Mouse (Mus musculus): ENCODE results near the gene Rbfox3. TPM values are rescaled to one million over a fixed set of nuclear protein-coding genes. Genes with fewer than 3 reads are reported as not detected.

Gene Rbfox3
- polyA plus RNA-seq, 1 experiment from 2014 or later: 54.9 TPM

- H3K4me1 ChIP-seq (ENCODE audit: control insufficient read depth, insufficient read depth, low read length): peaks cover 26% of the 10 kb centered on the region
- no peak overlapping the region for H3K27ac ChIP-seq (ENCODE audit: low read length)
- no peaks in the 10 kb centered on the region for H3K36me3 ChIP-seq (ENCODE audit: control insufficient read depth, insufficient read depth, low read length)
- no peak overlapping the region for H3K4me3 ChIP-seq (ENCODE audit: low read depth, low read length)
- no peak overlapping the region for H3K4me2 ChIP-seq (ENCODE audit: low read length)
- WGBS: 47% methylated on average over 8 of the region's 8 CpGs
- no peaks in the 10 kb centered on the region for H3K27me3 ChIP-seq (ENCODE audit: control insufficient read depth, insufficient read depth, low read depth, low read length)
- H3K9ac ChIP-seq (ENCODE audit: low read depth, low read length): no peak overlapping the region
- no peaks in the 10 kb centered on the region for H3K9me3 ChIP-seq (replicated peaks; ENCODE audit: control insufficient read depth, low read length, poor library complexity, severe bottlenecking)
- no peak for ATAC-seq
Observed at GRCm38 (mm10) chr11:118607927-118608326, 303.5 kb downstream of the Rbfox3 start.

DNA sequence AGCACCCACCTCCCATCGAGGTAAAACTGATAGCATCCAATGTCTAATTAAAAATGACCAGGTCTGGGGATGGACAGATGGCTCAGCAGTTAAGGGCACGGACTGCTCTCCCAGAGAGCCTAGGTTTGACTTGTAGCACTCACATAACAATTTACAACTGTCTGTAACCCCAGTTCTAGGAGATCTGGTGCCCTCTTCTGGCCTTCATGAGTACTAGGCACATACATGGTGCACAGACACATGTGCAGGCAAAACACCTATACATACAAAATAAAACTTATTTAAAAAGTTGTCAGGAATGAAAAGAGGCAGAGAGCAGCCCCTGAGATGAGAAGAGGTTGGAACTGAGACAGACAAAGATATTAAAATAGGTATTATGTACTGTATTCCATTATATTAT lies 305.8 kb downstream of the Rbfox3 start:
- WGBS: 88% methylated on average over 2 of the region's 2 CpGs
- no peaks in the 10 kb centered on the region for H3K36me3 ChIP-seq (ENCODE audit: control insufficient read depth, insufficient read depth, low read length)
- no peaks in the 10 kb centered on the region for H3K27me3 ChIP-seq (ENCODE audit: control insufficient read depth, insufficient read depth, low read depth, low read length)

GRCm38 (mm10) chr11:118604206-118604605 lies 307.2 kb downstream of the Rbfox3 start:
- Histone ChIP-seq H3K27ac (ENCODE audit: low read length) (no peak overlapping the region), H3K36me3 (ENCODE audit: control insufficient read depth, insufficient read depth, low read length) (no peaks in the 10 kb centered on the region), H3K4me3 (ENCODE audit: low read depth, low read length) (no peak overlapping the region), H3K4me2 (ENCODE audit: low read length) (no peak overlapping the region), H3K4me1 (ENCODE audit: control insufficient read depth, insufficient read depth, low read length) (peaks cover 37% of the 10 kb centered on the region), H3K9ac (ENCODE audit: low read depth, low read length) (no peak overlapping the region), H3K9me3 (replicated peaks; ENCODE audit: control insufficient read depth, low read length, poor library complexity, severe bottlenecking) (no peaks in the 10 kb centered on the region), H3K27me3 (ENCODE audit: control insufficient read depth, insufficient read depth, low read depth, low read length) (no peaks in the 10 kb centered on the region)
- WGBS: 56% methylated on average over 6 of the region's 6 CpGs
- 0 out of 2 replicates have a peak, but pooled peaks have one; percentile 21 for ATAC-seq

More for the DNA sequence above, 305.8 kb downstream of the Rbfox3 start:
- Histone ChIP-seq H3K9ac (ENCODE audit: low read depth, low read length) (no peak overlapping the region), H3K4me1 (ENCODE audit: control insufficient read depth, insufficient read depth, low read length) (peaks cover 39% of the 10 kb centered on the region), H3K4me3 (ENCODE audit: low read depth, low read length) (no peak overlapping the region), H3K27ac (ENCODE audit: low read length) (no peak overlapping the region), H3K4me2 (ENCODE audit: low read length) (no peak overlapping the region), H3K9me3 (replicated peaks; ENCODE audit: control insufficient read depth, low read length, poor library complexity, severe bottlenecking) (no peaks in the 10 kb centered on the region)
- no peak for ATAC-seq

GRCm38 (mm10) chr11:118603126-118603525 lies 308.3 kb downstream of the Rbfox3 start:
- no peak overlapping the region for H3K4me3 ChIP-seq (ENCODE audit: low read depth, low read length)
- WGBS: 10% methylated on average over 10 of the region's 10 CpGs
- H3K9me3 ChIP-seq (replicated peaks; ENCODE audit: control insufficient read depth, low read length, poor library complexity, severe bottlenecking): no peaks in the 10 kb centered on the region
- no peak overlapping the region for H3K4me2 ChIP-seq (ENCODE audit: low read length)
- ATAC-seq: no peak
- H3K9ac ChIP-seq (ENCODE audit: low read depth, low read length): no peak overlapping the region
- H3K4me1 ChIP-seq (ENCODE audit: control insufficient read depth, insufficient read depth, low read length): peaks cover 37% of the 10 kb centered on the region
- no peaks in the 10 kb centered on the region for H3K36me3 ChIP-seq (ENCODE audit: control insufficient read depth, insufficient read depth, low read length)
- no peaks in the 10 kb centered on the region for H3K27me3 ChIP-seq (ENCODE audit: control insufficient read depth, insufficient read depth, low read depth, low read length)
- no peak overlapping the region for H3K27ac ChIP-seq (ENCODE audit: low read length)

- no peak overlapping the region for H3K4me2 ChIP-seq (ENCODE audit: low read length)
- ATAC-seq: no peak
- 0 out of 2 replicates have a peak overlapping the region, but pooled peaks have one; percentile 14 for H3K9ac ChIP-seq (ENCODE audit: low read depth, low read length)
- 47% methylated on average over 9 of the region's 9 CpGs for WGBS
- H3K36me3 ChIP-seq (ENCODE audit: control insufficient read depth, insufficient read depth, low read length): no peaks in the 10 kb centered on the region
- peaks cover 37% of the 10 kb centered on the region for H3K4me1 ChIP-seq (ENCODE audit: control insufficient read depth, insufficient read depth, low read length)
- H3K27ac ChIP-seq (ENCODE audit: low read length): peak overlapping the region; percentile 38; the same call in 1 of the 2 replicates
- H3K27me3 ChIP-seq (ENCODE audit: control insufficient read depth, insufficient read depth, low read depth, low read length): no peaks in the 10 kb centered on the region
- H3K4me3 ChIP-seq (ENCODE audit: low read depth, low read length): no peak overlapping the region
- H3K9me3 ChIP-seq (replicated peaks; ENCODE audit: control insufficient read depth, low read length, poor library complexity, severe bottlenecking): no peaks in the 10 kb centered on the region
Observed at GRCm38 (mm10) chr11:118601484-118601883, 309.9 kb downstream of the Rbfox3 start.

- peak overlapping the region; percentile 53; the same call in 1 of the 2 replicates for H3K9ac ChIP-seq (ENCODE audit: low read depth, low read length)
- peak overlapping the region; percentile 38 for H3K27ac ChIP-seq (ENCODE audit: low read length)
- H3K4me1 ChIP-seq (ENCODE audit: control insufficient read depth, insufficient read depth, low read length): peaks cover 37% of the 10 kb centered on the region
- no peaks in the 10 kb centered on the region for H3K9me3 ChIP-seq (replicated peaks; ENCODE audit: control insufficient read depth, low read length, poor library complexity, severe bottlenecking)
- peak overlapping the region; percentile 25 for H3K4me2 ChIP-seq (ENCODE audit: low read length)
- peak; percentile 50 for ATAC-seq
- no peak overlapping the region for H3K4me3 ChIP-seq (ENCODE audit: low read depth, low read length)
- 4% methylated on average over 9 of the region's 9 CpGs for WGBS
- no peaks in the 10 kb centered on the region for H3K27me3 ChIP-seq (ENCODE audit: control insufficient read depth, insufficient read depth, low read depth, low read length)
- H3K36me3 ChIP-seq (ENCODE audit: control insufficient read depth, insufficient read depth, low read length): no peaks in the 10 kb centered on the region
Observed at GRCm38 (mm10) chr11:118600168-118600567, 311.2 kb downstream of the Rbfox3 start.

DNA sequence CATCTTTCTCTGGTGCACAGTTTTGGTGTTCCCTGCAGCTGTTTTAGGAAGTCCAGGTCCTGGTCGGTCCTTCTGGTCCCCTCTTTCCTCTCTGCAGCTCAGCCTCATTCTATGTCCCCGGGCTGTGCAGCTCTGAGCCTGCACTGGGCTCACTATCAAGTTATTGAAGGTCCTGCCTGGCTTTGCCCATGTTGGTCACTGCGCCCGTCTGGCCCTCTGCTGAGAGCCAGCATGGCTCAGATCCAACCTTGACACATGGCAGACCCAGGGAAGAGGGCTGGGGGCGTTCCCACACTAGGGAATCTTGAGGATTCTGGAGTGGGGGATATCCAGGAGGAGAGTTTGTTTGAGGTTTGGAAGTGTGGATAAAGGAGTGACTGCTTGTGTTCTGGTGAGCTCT lies 312.7 kb downstream of the Rbfox3 start:
- H3K27ac ChIP-seq (ENCODE audit: low read length): no peak overlapping the region
- H3K36me3 ChIP-seq (ENCODE audit: control insufficient read depth, insufficient read depth, low read length): no peaks in the 10 kb centered on the region
- H3K4me3 ChIP-seq (ENCODE audit: low read depth, low read length): no peak overlapping the region
- WGBS: 60% methylated on average over 5 of the region's 5 CpGs
- no peaks in the 10 kb centered on the region for H3K27me3 ChIP-seq (ENCODE audit: control insufficient read depth, insufficient read depth, low read depth, low read length)
- no peak for ATAC-seq
- no peaks in the 10 kb centered on the region for H3K9me3 ChIP-seq (replicated peaks; ENCODE audit: control insufficient read depth, low read length, poor library complexity, severe bottlenecking)
- peaks cover 28% of the 10 kb centered on the region for H3K4me1 ChIP-seq (ENCODE audit: control insufficient read depth, insufficient read depth, low read length)
- no peak overlapping the region for H3K9ac ChIP-seq (ENCODE audit: low read depth, low read length)
- no peak overlapping the region for H3K4me2 ChIP-seq (ENCODE audit: low read length)

DNA sequence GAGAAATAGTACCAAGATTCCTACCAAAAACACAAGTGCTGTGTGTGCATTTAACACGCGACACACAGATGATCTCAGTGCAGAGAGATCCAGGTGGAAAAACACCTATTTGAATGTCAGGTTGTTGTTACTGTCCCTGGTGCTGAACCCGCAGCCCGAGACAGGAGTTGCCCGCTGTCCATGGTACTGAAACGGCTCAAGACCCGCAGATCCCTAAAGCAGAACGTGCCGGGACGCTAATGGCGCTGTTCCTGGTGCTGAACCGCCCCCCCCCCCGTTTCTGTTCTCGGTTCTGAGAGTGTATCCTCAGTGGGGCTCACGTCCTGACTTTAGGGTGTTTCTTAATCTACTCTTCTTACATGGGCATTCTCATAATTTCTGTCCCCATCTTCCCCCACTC lies 326.6 kb downstream of the Rbfox3 start:
- no peaks in the 10 kb centered on the region for H3K36me3 ChIP-seq (ENCODE audit: control insufficient read depth, insufficient read depth, low read length)
- H3K4me1 ChIP-seq (ENCODE audit: control insufficient read depth, insufficient read depth, low read length): no peaks in the 10 kb centered on the region
- no peak overlapping the region for H3K4me3 ChIP-seq (ENCODE audit: low read depth, low read length)
- H3K27me3 ChIP-seq (ENCODE audit: control insufficient read depth, insufficient read depth, low read depth, low read length): no peaks in the 10 kb centered on the region
- no peaks in the 10 kb centered on the region for H3K9me3 ChIP-seq (replicated peaks; ENCODE audit: control insufficient read depth, low read length, poor library complexity, severe bottlenecking)
- no peak overlapping the region for H3K27ac ChIP-seq (ENCODE audit: low read length)
- H3K9ac ChIP-seq (ENCODE audit: low read depth, low read length): no peak overlapping the region
- no peak overlapping the region for H3K4me2 ChIP-seq (ENCODE audit: low read length)
- no peak for ATAC-seq
- WGBS: 7% methylated on average over 15 of the region's 15 CpGs

- Histone ChIP-seq H3K9me3 (replicated peaks; ENCODE audit: control insufficient read depth, low read length, poor library complexity, severe bottlenecking) (no peaks in the 10 kb centered on the region), H3K4me1 (ENCODE audit: control insufficient read depth, insufficient read depth, low read length) (no peaks in the 10 kb centered on the region), H3K4me3 (ENCODE audit: low read depth, low read length) (no peak overlapping the region), H3K27me3 (ENCODE audit: control insufficient read depth, insufficient read depth, low read depth, low read length) (no peaks in the 10 kb centered on the region), H3K9ac (ENCODE audit: low read depth, low read length) (no peak overlapping the region), H3K36me3 (ENCODE audit: control insufficient read depth, insufficient read depth, low read length) (no peaks in the 10 kb centered on the region), H3K27ac (ENCODE audit: low read length) (no peak overlapping the region), H3K4me2 (ENCODE audit: low read length) (no peak overlapping the region)
- no peak for ATAC-seq
- WGBS: 93% methylated on average over 1 of the region's 1 CpGs
Observed at GRCm38 (mm10) chr11:118583989-118584388, 327.4 kb downstream of the Rbfox3 start.
